Mouse (Mus musculus): ENCODE measurements around the gene Cenpv. TPM values are rescaled to one million over a fixed set of nuclear protein-coding genes. Genes with fewer than 3 reads are reported as not detected.

The Cenpv gene
- polyA plus RNA-seq, 1 experiment from 2014 or later: 44.2 TPM

DNA sequence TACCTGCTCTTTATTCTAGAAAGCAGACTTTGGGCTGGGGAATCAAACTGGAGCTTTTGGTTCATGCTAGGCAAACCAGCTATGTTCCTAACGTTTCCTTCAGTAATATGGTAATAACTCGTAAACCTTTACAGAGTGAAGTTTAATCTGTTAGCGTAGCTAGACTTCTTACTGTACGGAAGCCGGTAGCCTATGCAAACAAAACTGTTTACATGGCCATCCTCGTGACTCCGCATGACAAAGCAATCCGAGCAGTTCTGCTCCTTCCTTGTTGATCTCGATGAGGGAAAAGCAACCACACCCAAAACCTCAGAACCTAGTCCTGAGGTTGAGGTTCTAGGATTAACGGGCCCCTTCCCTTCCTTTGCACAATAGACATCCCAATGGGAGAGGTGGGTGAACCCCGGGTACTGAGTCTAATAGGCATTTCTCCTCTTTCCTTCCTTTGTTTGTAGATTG is 11.2 kb upstream of the Cenpv start:
- peak overlapping the region; percentile 71 for H3K4me2 ChIP-seq (replicated peaks; ENCODE audit: low read depth, low read length)
- ATAC-seq (ENCODE audit: low FRiP score): no peak; the same call in 1 of the 2 replicates
- peaks cover 2% of the 10 kb centered on the region; the same call in 1 of the 2 replicates for H3K36me3 ChIP-seq (ENCODE audit: control insufficient read depth, insufficient read depth, low read length)
- DNase-seq (ENCODE audit: low spot score): peak; percentile 73
- H3K4me1 ChIP-seq (replicated peaks; ENCODE audit: control insufficient read depth, insufficient read depth, low read length): no peaks in the 10 kb centered on the region; the same call in 1 of the 2 replicates
- no peaks in the 10 kb centered on the region; the same call in 1 of the 2 replicates for H3K27me3 ChIP-seq (ENCODE audit: control insufficient read depth, insufficient read depth, low read length)
- peak overlapping the region; percentile 96 for H3K9ac ChIP-seq (ENCODE audit: low read depth, low read length)
- peak overlapping the region; percentile 92 for H3K27ac ChIP-seq (ENCODE audit: low read depth, low read length)
- H3K9me3 ChIP-seq (ENCODE audit: control insufficient read depth, low read length): no peaks in the 10 kb centered on the region
- peak overlapping the region; percentile 76 for H3K4me3 ChIP-seq (ENCODE audit: low read depth, low read length)
- WGBS: 5% methylated on average over 11 of the region's 11 CpGs

DNA sequence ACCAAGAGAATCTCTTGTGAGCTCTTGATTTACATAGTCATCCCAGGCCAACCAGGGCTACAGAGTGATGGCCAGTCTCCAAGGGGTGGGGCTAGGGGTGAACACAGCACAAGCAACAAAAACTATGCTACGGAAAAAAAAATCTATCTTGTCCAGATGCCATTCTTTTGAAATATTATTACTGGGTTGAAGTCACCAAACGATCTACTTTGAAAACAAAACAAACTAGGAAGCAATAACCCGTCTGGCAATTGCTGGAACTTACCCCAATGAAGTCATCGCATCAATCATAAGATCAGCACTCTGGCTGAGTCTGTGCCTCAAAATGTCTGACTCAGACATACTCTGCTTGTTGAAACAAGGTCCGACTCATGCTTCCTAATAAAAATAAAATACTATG is 10.7 kb upstream of the Cenpv start:
- 32% methylated on average over 5 of the region's 5 CpGs for WGBS
- DNase-seq (ENCODE audit: low spot score): peak; percentile 35
- ATAC-seq (ENCODE audit: low FRiP score): no peak

DNA sequence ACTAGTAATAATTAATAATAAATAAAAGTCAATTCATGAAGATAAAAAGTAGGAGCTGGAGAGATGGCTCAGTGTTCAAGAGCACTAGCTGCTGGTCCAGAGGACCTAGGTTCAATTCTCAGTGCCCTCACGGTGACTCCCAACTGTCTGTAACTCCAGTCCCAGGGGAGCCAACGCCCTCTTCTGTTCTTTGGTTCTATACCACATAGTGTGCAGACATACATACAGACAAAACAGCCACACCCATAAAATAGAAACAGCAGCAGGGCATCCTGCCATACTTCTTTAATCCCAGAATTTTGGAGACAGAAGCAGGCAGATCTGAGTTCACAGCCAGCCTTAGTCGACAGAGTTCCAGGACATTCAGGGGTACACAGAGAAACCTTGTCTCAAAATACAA is 4.9 kb upstream of the Cenpv start:
- Histone ChIP-seq H3K9ac (ENCODE audit: low read depth, low read length) (no peak overlapping the region), H3K4me3 (ENCODE audit: low read depth, low read length) (no peak overlapping the region), H3K27ac (ENCODE audit: low read depth, low read length) (no peak overlapping the region), H3K9me3 (ENCODE audit: control insufficient read depth, low read length) (no peaks in the 10 kb centered on the region), H3K4me1 (replicated peaks; ENCODE audit: control insufficient read depth, insufficient read depth, low read length) (no peaks in the 10 kb centered on the region), H3K27me3 (ENCODE audit: control insufficient read depth, insufficient read depth, low read length) (no peaks in the 10 kb centered on the region; the same call in 1 of the 2 replicates), H3K36me3 (ENCODE audit: control insufficient read depth, insufficient read depth, low read length) (no peaks in the 10 kb centered on the region), H3K4me2 (replicated peaks; ENCODE audit: low read depth, low read length) (no peak overlapping the region)
- WGBS: 91% methylated on average over 3 of the region's 3 CpGs
- DNase-seq (ENCODE audit: low spot score): no peak
- no peak for ATAC-seq (ENCODE audit: low FRiP score)

More for the DNA sequence above, 10.7 kb upstream of the Cenpv start:
- no peak overlapping the region; the same call in 1 of the 2 replicates for H3K27ac ChIP-seq (ENCODE audit: low read depth, low read length)
- H3K4me1 ChIP-seq (replicated peaks; ENCODE audit: control insufficient read depth, insufficient read depth, low read length): no peaks in the 10 kb centered on the region; the same call in 1 of the 2 replicates
- H3K4me3 ChIP-seq (ENCODE audit: low read depth, low read length): peak overlapping the region; percentile 76
- H3K9ac ChIP-seq (ENCODE audit: low read depth, low read length): peak overlapping the region; percentile 96
- peaks cover 2% of the 10 kb centered on the region; the same call in 1 of the 2 replicates for H3K36me3 ChIP-seq (ENCODE audit: control insufficient read depth, insufficient read depth, low read length)
- H3K27me3 ChIP-seq (ENCODE audit: control insufficient read depth, insufficient read depth, low read length): no peaks in the 10 kb centered on the region; the same call in 1 of the 2 replicates
- peak overlapping the region; percentile 71 for H3K4me2 ChIP-seq (replicated peaks; ENCODE audit: low read depth, low read length)
- no peaks in the 10 kb centered on the region for H3K9me3 ChIP-seq (ENCODE audit: control insufficient read depth, low read length)

DNA sequence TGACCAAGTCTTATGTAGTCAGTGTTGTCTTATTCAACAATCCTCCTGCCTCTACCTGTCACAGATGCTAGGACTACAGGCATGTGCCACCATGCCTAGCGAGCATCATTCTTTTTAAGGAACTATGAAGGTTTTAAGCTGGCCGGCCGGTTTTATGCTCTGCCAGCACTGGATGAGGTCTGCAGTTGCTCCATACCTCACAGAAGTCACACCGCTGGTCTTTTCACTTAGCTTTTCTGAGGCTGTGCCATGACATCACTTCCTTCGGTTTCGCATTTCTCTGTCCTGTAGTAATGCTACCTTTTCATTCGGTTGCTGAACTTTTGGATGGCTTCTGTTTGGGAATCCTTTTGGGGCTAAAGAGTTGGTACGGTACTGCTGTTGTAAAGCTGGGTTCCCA is 2.5 kb upstream of the Cenpv start:
- WGBS: 87% methylated on average over 8 of the region's 8 CpGs
- ATAC-seq (ENCODE audit: low FRiP score): no peak

DNA sequence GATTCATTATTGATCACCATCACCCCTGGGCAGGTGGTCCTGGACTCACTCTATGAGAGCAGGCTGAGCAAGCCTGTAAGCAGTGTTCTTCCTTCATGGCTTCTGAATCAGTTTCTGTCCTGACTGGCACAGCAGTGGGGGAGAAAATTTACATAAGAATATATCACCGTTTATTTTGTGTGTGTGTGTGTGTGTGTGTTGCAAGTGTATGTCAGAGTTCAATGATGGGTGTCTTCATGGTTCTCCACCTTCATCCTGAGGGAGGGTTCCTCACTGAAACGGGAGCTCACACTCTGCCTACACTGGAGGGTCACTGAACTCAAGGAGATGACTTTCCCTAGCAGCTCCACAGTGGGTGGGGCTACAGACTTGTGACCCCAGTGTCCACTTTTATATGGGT is 1.9 kb upstream of the Cenpv start:
- Histone ChIP-seq H3K4me3 (ENCODE audit: low read depth, low read length) (no peak overlapping the region), H3K9me3 (ENCODE audit: control insufficient read depth, low read length) (no peaks in the 10 kb centered on the region), H3K9ac (ENCODE audit: low read depth, low read length) (no peak overlapping the region), H3K4me1 (replicated peaks; ENCODE audit: control insufficient read depth, insufficient read depth, low read length) (no peaks in the 10 kb centered on the region), H3K4me2 (replicated peaks; ENCODE audit: low read depth, low read length) (no peak overlapping the region), H3K27ac (ENCODE audit: low read depth, low read length) (no peak overlapping the region), H3K27me3 (ENCODE audit: control insufficient read depth, insufficient read depth, low read length) (no peaks in the 10 kb centered on the region), H3K36me3 (ENCODE audit: control insufficient read depth, insufficient read depth, low read length) (no peaks in the 10 kb centered on the region)
- DNase-seq (ENCODE audit: low spot score) (no peak), ATAC-seq (ENCODE audit: low FRiP score) (no peak)
- WGBS: 64% methylated on average over 2 of the region's 2 CpGs

More for the DNA sequence above, 2.5 kb upstream of the Cenpv start:
- no peak overlapping the region for H3K9ac ChIP-seq (ENCODE audit: low read depth, low read length)
- no peak for DNase-seq (ENCODE audit: low spot score)
- H3K4me3 ChIP-seq (ENCODE audit: low read depth, low read length): no peak overlapping the region
- H3K9me3 ChIP-seq (ENCODE audit: control insufficient read depth, low read length): no peaks in the 10 kb centered on the region
- H3K4me2 ChIP-seq (replicated peaks; ENCODE audit: low read depth, low read length): no peak overlapping the region
- H3K27ac ChIP-seq (ENCODE audit: low read depth, low read length): no peak overlapping the region
- no peaks in the 10 kb centered on the region for H3K4me1 ChIP-seq (replicated peaks; ENCODE audit: control insufficient read depth, insufficient read depth, low read length)
- no peaks in the 10 kb centered on the region for H3K36me3 ChIP-seq (ENCODE audit: control insufficient read depth, insufficient read depth, low read length)
- H3K27me3 ChIP-seq (ENCODE audit: control insufficient read depth, insufficient read depth, low read length): no peaks in the 10 kb centered on the region

DNA sequence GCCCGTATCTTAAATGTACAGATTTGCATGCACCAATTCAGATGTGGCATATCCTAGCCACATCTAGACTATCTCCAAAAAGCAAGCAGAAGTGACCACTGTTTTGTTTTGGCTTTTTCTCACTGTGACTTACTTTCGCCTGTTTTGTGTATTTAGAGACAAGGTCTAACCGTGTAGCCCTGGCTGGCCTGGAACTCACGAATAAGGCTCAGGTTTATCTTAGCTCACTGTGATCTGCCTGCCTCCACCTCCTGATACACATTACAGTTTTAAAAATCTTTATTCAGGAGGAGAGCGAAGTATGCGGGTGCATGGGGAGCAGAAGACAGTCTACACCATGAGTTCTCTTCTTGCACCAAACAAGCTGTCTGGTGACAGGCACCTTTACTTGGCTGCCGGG is 1.1 kb upstream of the Cenpv start:
- WGBS: 84% methylated on average over 7 of the region's 7 CpGs
- Histone ChIP-seq H3K4me3 (ENCODE audit: low read depth, low read length) (no peak overlapping the region), H3K36me3 (ENCODE audit: control insufficient read depth, insufficient read depth, low read length) (no peaks in the 10 kb centered on the region), H3K4me1 (replicated peaks; ENCODE audit: control insufficient read depth, insufficient read depth, low read length) (no peaks in the 10 kb centered on the region), H3K4me2 (replicated peaks; ENCODE audit: low read depth, low read length) (no peak overlapping the region), H3K9ac (ENCODE audit: low read depth, low read length) (no peak overlapping the region), H3K9me3 (ENCODE audit: control insufficient read depth, low read length) (no peaks in the 10 kb centered on the region), H3K27ac (ENCODE audit: low read depth, low read length) (no peak overlapping the region), H3K27me3 (ENCODE audit: control insufficient read depth, insufficient read depth, low read length) (no peaks in the 10 kb centered on the region)
- ATAC-seq (ENCODE audit: low FRiP score) (no peak), DNase-seq (ENCODE audit: low spot score) (no peak)

DNA sequence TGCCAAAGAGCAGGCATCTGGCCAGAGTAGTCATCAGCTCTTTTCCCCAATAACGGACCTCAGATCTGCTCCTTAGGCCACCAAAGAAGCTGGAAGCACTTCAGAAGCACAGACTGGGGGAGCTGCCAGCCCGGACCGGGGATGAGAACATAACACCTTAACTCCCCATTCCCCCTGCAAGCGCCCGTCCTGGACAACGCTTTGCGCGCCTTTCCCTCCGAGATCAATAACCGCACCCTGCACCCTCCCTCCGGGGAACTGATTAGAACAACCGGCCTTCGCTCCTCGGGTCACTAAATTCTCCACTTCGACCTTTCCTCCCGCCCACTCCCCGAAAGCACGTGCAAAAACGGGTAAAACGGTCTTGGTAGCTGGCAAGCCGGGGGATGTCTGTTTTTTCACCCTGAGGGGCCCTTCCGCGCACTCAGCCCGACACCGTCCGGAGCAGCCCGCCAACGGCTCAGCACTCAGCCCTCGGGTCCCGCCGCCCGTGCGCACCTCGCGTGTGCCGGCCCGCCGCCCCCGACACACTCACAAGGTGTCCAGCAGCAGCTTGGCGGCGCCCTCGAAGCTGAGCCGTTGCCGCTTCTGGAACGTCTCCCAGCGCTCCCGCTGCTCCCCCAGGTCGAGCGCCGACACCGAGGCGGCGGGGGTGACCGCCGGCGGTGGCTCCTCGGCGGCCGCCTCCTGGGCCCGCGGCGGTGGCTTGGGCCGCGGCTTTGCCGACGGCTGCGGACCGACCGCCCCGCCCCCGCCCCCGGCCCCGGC is 556 bp downstream of the Cenpv start:
- H3K9me3 ChIP-seq (ENCODE audit: control insufficient read depth, low read length): no peaks in the 10 kb centered on the region
- under 1% methylated on average over 68 of the region's 73 CpGs for WGBS
- no peaks in the 10 kb centered on the region for H3K27me3 ChIP-seq (ENCODE audit: control insufficient read depth, insufficient read depth, low read length)

DNA sequence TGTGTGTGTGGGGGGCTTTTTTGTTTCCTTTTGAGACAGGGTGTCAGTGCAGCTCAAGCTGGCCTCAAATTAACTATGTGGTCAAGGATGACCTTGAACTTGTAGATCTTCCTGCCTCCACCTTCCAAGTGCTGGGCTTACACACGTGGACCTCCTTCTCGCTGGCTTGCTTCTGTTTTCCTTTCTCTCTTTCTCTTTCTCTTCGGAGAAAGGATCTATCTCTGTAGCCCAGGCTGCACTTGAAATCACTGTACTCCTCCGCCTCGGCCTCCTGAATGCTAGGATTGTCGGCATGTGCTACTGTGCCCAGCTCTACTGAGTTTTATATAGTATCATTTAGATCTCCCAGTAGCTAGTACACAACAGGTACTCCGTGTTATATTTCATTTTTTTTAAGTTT is 1.5 kb downstream of the Cenpv start:
- Histone ChIP-seq H3K36me3 (ENCODE audit: control insufficient read depth, insufficient read depth, low read length) (no peaks in the 10 kb centered on the region), H3K9ac (ENCODE audit: low read depth, low read length) (no peak overlapping the region), H3K4me3 (ENCODE audit: low read depth, low read length) (no peak overlapping the region), H3K4me1 (replicated peaks; ENCODE audit: control insufficient read depth, insufficient read depth, low read length) (no peaks in the 10 kb centered on the region), H3K27me3 (ENCODE audit: control insufficient read depth, insufficient read depth, low read length) (no peaks in the 10 kb centered on the region), H3K27ac (ENCODE audit: low read depth, low read length) (no peak overlapping the region), H3K9me3 (ENCODE audit: control insufficient read depth, low read length) (no peaks in the 10 kb centered on the region), H3K4me2 (replicated peaks; ENCODE audit: low read depth, low read length) (peak overlapping the region; percentile 14; the same call in 1 of the 2 replicates)
- 26% methylated on average over 7 of the region's 7 CpGs for WGBS
- ATAC-seq (ENCODE audit: low FRiP score) (no peak), DNase-seq (ENCODE audit: low spot score) (no peak)

More for the DNA sequence above, 556 bp downstream of the Cenpv start:
- H3K4me3 ChIP-seq (ENCODE audit: low read depth, low read length): peak overlapping the region; percentile 61
- DNase-seq (ENCODE audit: low spot score) (peak; percentile 76), ATAC-seq (ENCODE audit: low FRiP score) (peak; percentile 91)
- peak overlapping the region; percentile 96 for H3K9ac ChIP-seq (ENCODE audit: low read depth, low read length)
- peak overlapping the region; percentile 92 for H3K4me2 ChIP-seq (replicated peaks; ENCODE audit: low read depth, low read length)
- H3K27ac ChIP-seq (ENCODE audit: low read depth, low read length): peak overlapping the region; percentile 37
- H3K4me1 ChIP-seq (replicated peaks; ENCODE audit: control insufficient read depth, insufficient read depth, low read length): no peaks in the 10 kb centered on the region
- H3K36me3 ChIP-seq (ENCODE audit: control insufficient read depth, insufficient read depth, low read length): no peaks in the 10 kb centered on the region

DNA sequence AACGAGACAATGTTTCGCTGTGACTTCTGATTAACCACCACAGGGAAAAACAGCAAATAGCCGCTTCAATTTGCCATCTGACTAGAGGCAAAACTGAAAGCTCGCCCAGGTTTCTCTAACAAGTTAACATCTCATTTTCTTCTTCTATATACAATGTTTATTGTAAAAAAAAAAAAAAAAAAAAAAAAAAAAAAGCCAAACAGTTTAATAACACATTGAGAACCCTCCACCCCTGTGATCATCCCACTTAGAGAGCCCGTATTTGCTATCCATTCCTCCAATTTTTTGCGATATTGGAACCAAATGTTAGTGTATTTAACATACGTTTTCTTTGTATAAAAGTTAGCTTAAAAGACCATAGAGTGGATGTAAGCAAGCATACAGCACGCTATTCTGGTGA is 2.0 kb downstream of the Cenpv start:
- H3K4me1 ChIP-seq (replicated peaks; ENCODE audit: control insufficient read depth, insufficient read depth, low read length): no peaks in the 10 kb centered on the region
- DNase-seq (ENCODE audit: low spot score) (no peak), ATAC-seq (ENCODE audit: low FRiP score) (no peak)
- no peak overlapping the region for H3K27ac ChIP-seq (ENCODE audit: low read depth, low read length)
- H3K9me3 ChIP-seq (ENCODE audit: control insufficient read depth, low read length): no peaks in the 10 kb centered on the region
- no peak overlapping the region; the same call in 1 of the 2 replicates for H3K4me2 ChIP-seq (replicated peaks; ENCODE audit: low read depth, low read length)
- H3K4me3 ChIP-seq (ENCODE audit: low read depth, low read length): no peak overlapping the region
- 90% methylated on average over 8 of the region's 8 CpGs for WGBS
- H3K36me3 ChIP-seq (ENCODE audit: control insufficient read depth, insufficient read depth, low read length): no peaks in the 10 kb centered on the region
- H3K27me3 ChIP-seq (ENCODE audit: control insufficient read depth, insufficient read depth, low read length): no peaks in the 10 kb centered on the region
- no peak overlapping the region for H3K9ac ChIP-seq (ENCODE audit: low read depth, low read length)

All from hindbrain, embryonic 11.5 days (tissue).